In the genomic region with DNA sequence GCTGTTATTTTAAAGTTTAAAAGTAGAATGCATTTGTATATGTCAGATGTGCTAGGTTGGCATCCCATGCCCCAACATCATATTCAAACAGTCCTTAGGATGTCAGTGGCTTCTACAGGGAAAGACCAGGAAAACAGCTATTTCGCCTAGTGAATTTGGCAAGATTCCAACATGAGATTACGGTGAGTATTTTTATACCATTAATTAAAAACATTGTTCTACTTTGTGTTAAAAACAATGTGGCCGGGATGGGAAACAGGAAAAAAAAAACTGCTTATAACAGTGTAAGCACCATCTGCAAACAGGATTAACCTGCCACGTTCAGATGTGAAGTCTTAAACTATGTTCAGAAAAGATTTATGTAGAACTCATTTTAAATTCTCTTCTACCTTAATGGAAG, we compare ENCODE assay signal across 19 mouse cellular contexts. TPM values are rescaled to one million over a fixed set of nuclear protein-coding genes. Genes with fewer than 3 reads are reported as not detected.
A peak's percentile ranks its signal among the peaks of the same experiment; 100 is the strongest.
DNase-seq lines count a peak whose midpoint lies in the region; ATAC-seq and TF ChIP-seq lines count a peak whose summit lies in the region.
"Had no signal": no experiment of that assay in that cellular context is flagged by ENCODE, and none has a peak within 500 bp of the region (broad histone marks: within the 10 kb centered on the region; RNA-seq: fewer than 3 reads in every experiment).

No protein-coding gene starts in this region.

- no peaks in the 10 kb centered on the region for H3K79me2 ChIP-seq in heart, adult 2 months (replicated peaks; ENCODE audit: control insufficient read depth, insufficient read depth, low read length)

- H3K27ac ChIP-seq in heart, adult 2 months: peak overlapping the region; percentile 81
- H3K27ac ChIP-seq in intestine, embryonic 16.5 days (ENCODE audit: low read length): 0 out of 2 replicates have a peak overlapping the region, but pooled peaks have one; percentile 0
- no peak overlapping the region for H3K27ac ChIP-seq in intestine, embryonic 15.5 days
- H3K27ac ChIP-seq in lung, postnatal 0 days (ENCODE audit: low read length): peak overlapping the region; percentile 11; the same call in 1 of the 2 replicates
- H3K27ac ChIP-seq: hindbrain, embryonic 14.5 days; liver, embryonic 13.5 days; macrophage; midbrain, embryonic 12.5 days; neural tube, embryonic 15.5 days had no signal

- peaks cover 25% of the 10 kb centered on the region for H3K4me1 ChIP-seq in heart, adult 2 months (ENCODE audit: control insufficient read depth, insufficient read depth, low read length)
- H3K4me1 ChIP-seq in intestine, embryonic 16.5 days (ENCODE audit: control insufficient read depth, insufficient read depth, low read length): no peaks in the 10 kb centered on the region
- H3K4me1 ChIP-seq in intestine, embryonic 15.5 days (replicated peaks): no peaks in the 10 kb centered on the region
- 0 out of 2 replicates have a peak, but pooled peaks cover 3% of the 10 kb centered on the region for H3K4me1 ChIP-seq in lung, postnatal 0 days (ENCODE audit: insufficient read depth, low read depth, low read length)
- H3K4me1 ChIP-seq: liver, embryonic 13.5 days; midbrain, embryonic 12.5 days; neural tube, embryonic 15.5 days had no signal

- H3K9ac ChIP-seq in heart, adult 2 months (ENCODE audit: low read depth, low read length): no peak overlapping the region
- no peak overlapping the region for H3K9ac ChIP-seq in intestine, embryonic 16.5 days (ENCODE audit: low read depth, low read length)
- H3K9ac ChIP-seq in intestine, embryonic 15.5 days: no peak overlapping the region
- H3K9ac ChIP-seq in lung, postnatal 0 days (replicated peaks; ENCODE audit: low read depth): no peak overlapping the region
- H3K9ac ChIP-seq: hindbrain, embryonic 14.5 days; liver, embryonic 13.5 days; midbrain, embryonic 12.5 days; neural tube, embryonic 15.5 days had no signal

- H3K36me3 ChIP-seq in heart, adult 2 months (ENCODE audit: control insufficient read depth, insufficient read depth, low read length): peaks cover 3% of the 10 kb centered on the region
- H3K36me3 ChIP-seq in intestine, embryonic 16.5 days (ENCODE audit: control insufficient read depth, insufficient read depth, low read length): no peaks in the 10 kb centered on the region
- no peaks in the 10 kb centered on the region for H3K36me3 ChIP-seq in intestine, embryonic 15.5 days
- no peaks in the 10 kb centered on the region for H3K36me3 ChIP-seq in lung, postnatal 0 days (ENCODE audit: insufficient read depth, low read length)
- H3K36me3 ChIP-seq: liver, embryonic 13.5 days; midbrain, embryonic 12.5 days; neural tube, embryonic 15.5 days had no signal

- DNase-seq in heart, adult 2 months: no peak
- no peak for DNase-seq in heart, postnatal 25 days (ENCODE audit: low spot score)
- peak; percentile 22 for DNase-seq in lung, postnatal 0 days (ENCODE audit: low spot score)
- no peak for DNase-seq in lung, postnatal 10 days
- no peak for DNase-seq in embryo, embryonic 9.5 days (ENCODE audit: extremely low spot score)
- DNase-seq: adrenal gland, adult 2 months; cerebellum, postnatal 14 days; liver, embryonic 13.5 days; right cerebral cortex, postnatal 25 days; thymus, postnatal 4 days had no signal

- WGBS in heart, adult 2 months: 35% methylated on average over 4 of the region's 4 CpGs
- 56% methylated on average over 4 of the region's 4 CpGs for WGBS in intestine, embryonic 16.5 days
- 56% methylated on average over 4 of the region's 4 CpGs for WGBS in intestine, embryonic 15.5 days
- whole genome bisulfite sequencing in lung, postnatal 0 days: 27% methylated on average over 4 of the region's 4 CpGs

- H3K4me3 ChIP-seq in heart, adult 2 months: no peak overlapping the region
- H3K4me3 ChIP-seq in intestine, embryonic 16.5 days (ENCODE audit: low read length): no peak overlapping the region
- no peak overlapping the region for H3K4me3 ChIP-seq in intestine, embryonic 15.5 days (replicated peaks)
- H3K4me3 ChIP-seq in lung, postnatal 0 days (ENCODE audit: low read depth, low read length): no peak overlapping the region
- H3K4me3 ChIP-seq: liver, embryonic 13.5 days; midbrain, embryonic 12.5 days; neural tube, embryonic 15.5 days had no signal

- no peak for ATAC-seq in intestine, embryonic 16.5 days
- no peak for ATAC-seq in intestine, embryonic 15.5 days
- ATAC-seq in lung, postnatal 0 days: no peak
- ATAC-seq: forebrain, embryonic 16.5 days had no signal

- no peak for TF ChIP-seq CTCF in heart, adult 2 months (IDR thresholded peaks at IDR 0.05)
- no peak for TF ChIP-seq CTCF in lung, postnatal 0 days (IDR thresholded peaks at IDR 0.05)

- TF ChIP-seq EP300 in heart, adult 2 months (IDR thresholded peaks at IDR 0.05; ENCODE audit: insufficient read depth, low read depth, low read length): no peak
- TF ChIP-seq EP300 in lung, postnatal 0 days (IDR thresholded peaks at IDR 0.05): no peak

- no peaks in the 10 kb centered on the region for H3K9me3 ChIP-seq in intestine, embryonic 16.5 days (ENCODE audit: control insufficient read depth, low read length)
- H3K9me3 ChIP-seq in intestine, embryonic 15.5 days: no peaks in the 10 kb centered on the region
- H3K9me3 ChIP-seq in lung, postnatal 0 days (ENCODE audit: low read length): no peaks in the 10 kb centered on the region
- H3K9me3 ChIP-seq: liver, embryonic 13.5 days; midbrain, embryonic 12.5 days; neural tube, embryonic 15.5 days had no signal

- no peaks in the 10 kb centered on the region for H3K27me3 ChIP-seq in heart, adult 2 months (ENCODE audit: control insufficient read depth, insufficient read depth, low read length)
- no peaks in the 10 kb centered on the region for H3K27me3 ChIP-seq in intestine, embryonic 16.5 days (replicated peaks; ENCODE audit: control insufficient read depth, insufficient read depth, low read length)
- no peaks in the 10 kb centered on the region for H3K27me3 ChIP-seq in intestine, embryonic 15.5 days (replicated peaks)
- no peaks in the 10 kb centered on the region for H3K27me3 ChIP-seq in lung, postnatal 0 days (replicated peaks; ENCODE audit: insufficient read depth, low read length)
- H3K27me3 ChIP-seq: liver, embryonic 13.5 days; midbrain, embryonic 12.5 days; neural tube, embryonic 15.5 days had no signal

- no peak for TF ChIP-seq POLR2A in heart, adult 2 months (IDR thresholded peaks at IDR 0.05; ENCODE audit: insufficient read depth, low read depth, low read length)

- H3K4me2 ChIP-seq in intestine, embryonic 16.5 days (ENCODE audit: low read depth, low read length): no peak overlapping the region
- H3K4me2 ChIP-seq in intestine, embryonic 15.5 days (replicated peaks): no peak overlapping the region
- no peak overlapping the region for H3K4me2 ChIP-seq in lung, postnatal 0 days (replicated peaks; ENCODE audit: low read depth, low read length)
- H3K4me2 ChIP-seq: hindbrain, embryonic 14.5 days; liver, embryonic 13.5 days; midbrain, embryonic 12.5 days; neural tube, embryonic 15.5 days had no signal

- intact Hi-C loops in heart, adult 2 months (cut with DNase I): loop anchor here (1.0 to 2.0 kb wide), 3 partner anchors 15 to 40 kb away; no protein-coding TSS in a partner anchor
- intact Hi-C loops in heart, postnatal 25 days (cut with DNase I): loop anchor here (2.0 kb wide), 1 partner anchor 39 kb away; no protein-coding TSS in a partner anchor

RNA-seq across cellular contexts. Expression of a gene that starts 34.2 kb away (rescaled TPM):
- under 1 TPM in 1 of 2 experiments, not detected in 1; 0.21 TPM for total RNA-seq in heart, adult 2 months (2021)
- 0.12 TPM in 1 of 2 replicates, not detected in the other for polyA plus RNA-seq in heart, adult 2 months (2012; rRNA removed)
- not detected for total RNA-seq in heart, postnatal 25 days (2021)
- polyA plus RNA-seq in intestine, embryonic 16.5 days (2015; fragmentation: Nextera tagmentation; extraction: Ambion mirVana): not detected in 2 replicates
- polyA plus RNA-seq in intestine, embryonic 15.5 days (2015; fragmentation: Nextera tagmentation; extraction: Ambion mirVana): not detected in 2 replicates
- not detected in 2 replicates for polyA plus RNA-seq in lung, postnatal 0 days (2015; fragmentation: Nextera tagmentation; extraction: Ambion mirVana)
- total RNA-seq: adrenal gland, adult 2 months; granulocyte monocyte progenitor cell, adult 5-6 weeks; left cerebral cortex, postnatal 36 days had no signal
- polyA plus RNA-seq: adrenal gland, adult 2 months; forebrain, embryonic 16.5 days; hindbrain, embryonic 14.5 days; liver, embryonic 13.5 days; macrophage; midbrain, embryonic 12.5 days; neural tube, embryonic 15.5 days had no signal
